Mouse (Mus musculus) myocyte (in vitro differentiated cells): ENCODE data around the gene Hoxd8. TPM values are rescaled to one million over a fixed set of nuclear protein-coding genes. Genes with fewer than 3 reads are reported as not detected.

ENCODE experiments used
- H3K27me3 ChIP-seq: one replicate; pipeline ENCODE4 v1.6.1; 2011; ENCODE audit not compliant: control insufficient read depth, insufficient read depth, insufficient read length
- H3K36me3 ChIP-seq: one replicate; pipeline ENCODE4 v1.6.1; 2011; ENCODE audit not compliant: control insufficient read depth, insufficient read depth
- H3K4me2 ChIP-seq: one replicate; pipeline ENCODE4 v1.6.1; 2011; ENCODE audit warnings: low read depth, control low read depth
- H3K4me3 ChIP-seq: one replicate; pipeline ENCODE4 v1.5.1; 2011; ENCODE audit warnings: mild to moderate bottlenecking, control low read depth, moderate library complexity
- H3K79me2 ChIP-seq: one replicate; pipeline ENCODE4 v1.6.1; 2011; ENCODE audit not compliant: control insufficient read depth, insufficient read depth
- H3ac ChIP-seq: one replicate; pipeline ENCODE4 v1.6.1; 2011; ENCODE audit not compliant: control insufficient read depth, insufficient read length
- CEBPB ChIP-seq: IDR thresholded peaks from 2 replicates; pipeline ENCODE4 v1.6.1; 2011; ENCODE audit warnings: mild to moderate bottlenecking, moderate library complexity; ENCODE audit not compliant: poor library complexity, insufficient read depth, severe bottlenecking
- E2F4 ChIP-seq: IDR thresholded peaks from one replicate; pipeline ENCODE4 v1.6.1; 2011; ENCODE audit warnings: mild to moderate bottlenecking, control low read depth, moderate library complexity; ENCODE audit not compliant: insufficient read depth
- MAX ChIP-seq: IDR thresholded peaks from one replicate; pipeline ENCODE4 v1.6.1; 2011; ENCODE audit warnings: low read depth, mild to moderate bottlenecking, control low read depth
- MYOD1 ChIP-seq, 3 experiments: IDR thresholded peaks; one replicate each; pipeline ENCODE4 v1.6.1; 2011; ENCODE audit warnings: control low read depth in 2 of 3, low read depth in 2 of 3, mild to moderate bottlenecking in 2 of 3, moderate library complexity in 1 of 3; ENCODE audit not compliant: insufficient read length in 2 of 3, control insufficient read depth in 1 of 3
- MYOG ChIP-seq, 3 experiments: IDR thresholded peaks; one replicate each; pipeline ENCODE4 v1.6.1; 2011; ENCODE audit warnings: control low read depth in 2 of 3, low read depth in 2 of 3, mild to moderate bottlenecking in 2 of 3; ENCODE audit not compliant: insufficient read length in 2 of 3, control insufficient read depth in 1 of 3, insufficient read depth in 1 of 3
- POLR2A ChIP-seq: IDR thresholded peaks from one replicate; pipeline ENCODE4 v1.6.1; 2011; ENCODE audit warnings: low read depth, mild to moderate bottlenecking, control low read depth, moderate library complexity; ENCODE audit not compliant: insufficient read length
- POLR2AphosphoS2 ChIP-seq: IDR thresholded peaks from one replicate; pipeline ENCODE4 v1.6.1; 2011; ENCODE audit warnings: low read depth, control low read depth; ENCODE audit not compliant: insufficient read length
- REST ChIP-seq: IDR thresholded peaks from one replicate; pipeline ENCODE4 v1.6.1; 2011; ENCODE audit warnings: mild to moderate bottlenecking, control low read depth, moderate library complexity; ENCODE audit not compliant: insufficient read depth, insufficient read length
- SRF ChIP-seq: IDR thresholded peaks from one replicate; pipeline ENCODE4 v1.6.1; 2011; ENCODE audit warnings: low read depth; ENCODE audit not compliant: control insufficient read depth, insufficient read length
- TCF12 ChIP-seq: IDR thresholded peaks from one replicate; pipeline ENCODE4 v1.6.1; 2011; ENCODE audit warnings: mild to moderate bottlenecking, control low read depth; ENCODE audit not compliant: poor library complexity, insufficient read depth, severe bottlenecking
- TCF3 ChIP-seq: IDR thresholded peaks from one replicate; pipeline ENCODE4 v1.6.1; 2011; ENCODE audit warnings: low read depth, control low read depth; ENCODE audit not compliant: insufficient read length
- USF1 ChIP-seq: IDR thresholded peaks from one replicate; pipeline ENCODE4 v1.6.1; 2011; ENCODE audit warnings: low read depth, mild to moderate bottlenecking, control low read depth, moderate library complexity
- polyA plus RNA-seq: library from polyadenylated mRNA; unstranded; fragments of >200 nt; fragmentation: generic; extraction: Trizol; gene quantifications from one replicate; pipeline ENCODE4 v1.2.1, GENCODE M21; 2012; ENCODE audit warnings: missing spikeins

Gene Hoxd8
- polyA plus RNA-seq, 1 experiment, result not detected

GRCm38 (mm10) chr2:74709465-74710419, 5.3 kb downstream of the Hoxd8 start:
- peaks cover 53% of the 10 kb centered on the region for H3K27me3 ChIP-seq
- no peak overlapping the region for H3K4me2 ChIP-seq

GRCm38 (mm10) chr2:74710929-74711543, 6.6 kb downstream of the Hoxd8 start:
- H3K79me2 ChIP-seq, result no peaks in the 10 kb centered on the region
- no peaks in the 10 kb centered on the region for H3K36me3 ChIP-seq
- H3K4me3 ChIP-seq, result no peak overlapping the region
- peaks cover 45% of the 10 kb centered on the region for H3K27me3 ChIP-seq
- H3ac ChIP-seq, result no peak overlapping the region
- TF ChIP-seq SRF, result no peak
- no peak for TF ChIP-seq TCF12
- TF ChIP-seq MYOD1 (IDR thresholded peaks at IDR 0.05; ENCODE audit: control insufficient read depth in 1 of 3, insufficient read length in 2 of 3, low read depth in 2 of 3), result no peak
- TF ChIP-seq CEBPB, result no peak
- no peak for TF ChIP-seq MAX
- no peak for TF ChIP-seq MYOG (IDR thresholded peaks at IDR 0.05; ENCODE audit: control insufficient read depth in 1 of 3, insufficient read depth in 1 of 3, insufficient read length in 2 of 3, low read depth in 2 of 3)
- TF ChIP-seq E2F4, result no peak
- no peak for TF ChIP-seq POLR2A
- TF ChIP-seq TCF3, result no peak
- no peak for TF ChIP-seq POLR2AphosphoS2
- no peak for TF ChIP-seq USF1
- no peak for TF ChIP-seq REST
- H3K4me2 ChIP-seq, result no peak overlapping the region

More at GRCm38 (mm10) chr2:74709465-74710419, 5.3 kb downstream of the Hoxd8 start:
- Histone ChIP-seq H3ac (no peak overlapping the region), H3K4me3 (no peak overlapping the region), H3K36me3 (no peaks in the 10 kb centered on the region), H3K79me2 (no peaks in the 10 kb centered on the region)
- TF ChIP-seq TCF12 (no peak), POLR2A (no peak), SRF (no peak), MYOG (IDR thresholded peaks at IDR 0.05; ENCODE audit: control insufficient read depth in 1 of 3, insufficient read depth in 1 of 3, insufficient read length in 2 of 3, low read depth in 2 of 3) (no peak)

GRCm38 (mm10) chr2:74711721-74712621, 7.6 kb downstream of the Hoxd8 start, which contains the start of the genes Hoxd3 and Hoxd4:
Gene Hoxd3 (plus strand): TSS chr2:74711927.
Gene Hoxd4 (plus strand): TSS chr2:74711929.
- TF ChIP-seq USF1 (no peak), TCF3 (no peak), TCF12 (no peak), MYOG (IDR thresholded peaks at IDR 0.05; ENCODE audit: control insufficient read depth in 1 of 3, insufficient read depth in 1 of 3, insufficient read length in 2 of 3, low read depth in 2 of 3) (no peak), CEBPB (no peak), MYOD1 (IDR thresholded peaks at IDR 0.05; ENCODE audit: control insufficient read depth in 1 of 3, insufficient read length in 2 of 3, low read depth in 2 of 3) (no peak), SRF (no peak), POLR2AphosphoS2 (no peak), MAX (no peak), REST (no peak), POLR2A (no peak), E2F4 (no peak)
- Histone ChIP-seq H3K27me3 (peaks cover 45% of the 10 kb centered on the region), H3K36me3 (no peaks in the 10 kb centered on the region), H3ac (no peak within 1 kb of the TSS), H3K79me2 (no peaks in the 10 kb centered on the region), H3K4me3 (no peak within 1 kb of the TSS), H3K4me2 (no peak within 1 kb of the TSS)

GRCm38 (mm10) chr2:74713239-74714150, 9.1 kb downstream of the Hoxd8 start:
- no peak overlapping the region for H3K4me2 ChIP-seq
- TF ChIP-seq SRF, result no peak
- TF ChIP-seq CEBPB, result no peak
- TF ChIP-seq MYOG (IDR thresholded peaks at IDR 0.05; ENCODE audit: control insufficient read depth in 1 of 3, insufficient read depth in 1 of 3, insufficient read length in 2 of 3, low read depth in 2 of 3), result no peak
- no peak for TF ChIP-seq POLR2A
- no peak for TF ChIP-seq MAX
- no peak for TF ChIP-seq TCF12
- TF ChIP-seq E2F4, result no peak
- TF ChIP-seq MYOD1 (IDR thresholded peaks at IDR 0.05; ENCODE audit: control insufficient read depth in 1 of 3, insufficient read length in 2 of 3, low read depth in 2 of 3), result no peak
- TF ChIP-seq TCF3, result no peak
- no peak for TF ChIP-seq POLR2AphosphoS2
- TF ChIP-seq USF1, result no peak
- H3K4me3 ChIP-seq, result no peak overlapping the region
- no peaks in the 10 kb centered on the region for H3K36me3 ChIP-seq
- no peak overlapping the region for H3ac ChIP-seq
- peaks cover 39% of the 10 kb centered on the region for H3K27me3 ChIP-seq
- no peaks in the 10 kb centered on the region for H3K79me2 ChIP-seq
